Mouse (Mus musculus): Measurements from ENCODE around the gene Fgl2. TPM values are rescaled to one million over a fixed set of nuclear protein-coding genes. Genes with fewer than 3 reads are reported as not detected.
"Not testable (repeated sequence)": the region's sequence is repeated elsewhere in the genome, so short reads cannot be mapped to it uniquely, and the experiment has no call there.

Gene Fgl2
- 1.4 and 1.5 TPM in 2 replicates for polyA plus RNA-seq (2016; fragmentation: Nextera tagmentation; extraction: Ambion mirVana)

GRCm38 (mm10) chr5:21372493-21373179 lies at the start of gene Fgl2:
Gene Fgl2, plus strand, starts transcription at chr5:21372642.
- peak; percentile 52; the same call in 1 of the 2 replicates for ATAC-seq
- Histone ChIP-seq H3K4me2 (peak within 1 kb of the TSS; percentile 71), H3K9me3 (replicated peaks) (no peaks in the 10 kb centered on the region), H3K4me1 (peaks cover 8% of the 10 kb centered on the region; the same call in 1 of the 2 replicates), H3K9ac (peak within 1 kb of the TSS; percentile 34), H3K27ac (no peak within 1 kb of the TSS), H3K36me3 (no peaks in the 10 kb centered on the region), H3K4me3 (peak within 1 kb of the TSS; percentile 48), H3K27me3 (replicated peaks) (peaks cover 11% of the 10 kb centered on the region; the same call in 1 of the 2 replicates)
- 5% methylated on average over 31 of the region's 31 CpGs for WGBS (ENCODE audit: insufficient replicate concordance)

DNA sequence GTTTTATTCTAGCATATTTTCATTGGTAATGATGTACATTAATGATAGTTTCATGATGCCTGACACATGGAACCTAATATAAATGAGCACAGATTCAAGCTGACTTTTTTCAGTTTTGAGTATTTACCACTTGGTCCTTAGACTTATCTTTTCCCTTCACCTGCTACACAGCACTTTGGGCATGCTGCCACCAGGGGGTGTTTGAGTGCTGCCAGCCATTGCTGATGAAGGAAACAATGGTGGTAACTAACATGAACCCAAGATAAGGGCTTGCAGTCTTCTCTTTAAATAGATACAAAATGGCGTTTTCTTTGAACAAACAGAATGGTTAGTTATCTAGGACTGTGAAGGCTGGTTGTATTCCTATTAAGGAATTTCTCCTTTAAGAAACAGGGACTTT lies 45.9 kb upstream of the Fgl2 start:
- no peak for ATAC-seq
- no peak overlapping the region for H3K27ac ChIP-seq
- no peaks in the 10 kb centered on the region for H3K36me3 ChIP-seq
- H3K4me3 ChIP-seq = no peak overlapping the region
- 5% methylated on average over 1 of the region's 1 CpGs for WGBS (ENCODE audit: insufficient replicate concordance)
- no peaks in the 10 kb centered on the region for H3K27me3 ChIP-seq (replicated peaks)
- no peaks in the 10 kb centered on the region for H3K9me3 ChIP-seq (replicated peaks)
- H3K4me2 ChIP-seq = no peak overlapping the region
- H3K9ac ChIP-seq = no peak overlapping the region
- no peaks in the 10 kb centered on the region; the same call in 1 of the 2 replicates for H3K4me1 ChIP-seq

DNA sequence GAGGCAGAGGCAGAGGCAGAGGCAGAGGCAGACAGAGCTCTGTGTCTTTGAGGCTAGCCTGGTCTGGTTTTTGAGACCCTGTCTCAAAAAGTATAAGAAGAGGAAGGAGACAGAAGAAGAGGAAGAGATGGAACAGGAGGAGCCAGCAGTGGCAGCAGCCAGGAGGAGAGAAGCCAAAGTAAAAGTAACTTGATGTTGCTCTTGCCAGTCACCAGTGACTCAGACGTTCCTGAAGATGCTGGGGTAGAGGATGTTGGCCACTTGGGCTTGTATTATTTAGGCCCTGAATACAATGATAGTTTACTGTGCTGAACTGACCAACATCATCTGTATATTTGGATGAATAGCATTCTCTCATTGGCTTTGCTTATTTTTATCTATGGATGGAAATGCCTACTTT lies 43.9 kb upstream of the Fgl2 start:
- 59% methylated on average over 1 of the region's 1 CpGs for WGBS (ENCODE audit: insufficient replicate concordance)
- H3K9me3 ChIP-seq (replicated peaks) = no peaks in the 10 kb centered on the region
- no peak overlapping the region for H3K4me2 ChIP-seq
- no peak for ATAC-seq
- no peak overlapping the region for H3K4me3 ChIP-seq
- no peak overlapping the region for H3K9ac ChIP-seq
- no peaks in the 10 kb centered on the region for H3K27me3 ChIP-seq (replicated peaks)
- no peak overlapping the region for H3K27ac ChIP-seq
- H3K36me3 ChIP-seq = no peaks in the 10 kb centered on the region
- H3K4me1 ChIP-seq = no peaks in the 10 kb centered on the region; the same call in 1 of the 2 replicates

- Histone ChIP-seq H3K27ac (no peak overlapping the region), H3K9me3 (replicated peaks) (no peaks in the 10 kb centered on the region), H3K4me1 (no peaks in the 10 kb centered on the region; the same call in 1 of the 2 replicates), H3K4me2 (no peak overlapping the region), H3K36me3 (no peaks in the 10 kb centered on the region), H3K9ac (no peak overlapping the region), H3K4me3 (no peak overlapping the region), H3K27me3 (replicated peaks) (no peaks in the 10 kb centered on the region)
- ATAC-seq = no peak
- WGBS (ENCODE audit: insufficient replicate concordance) = 47% methylated on average over 11 of the region's 11 CpGs
These were observed 42.5 kb upstream of the Fgl2 start for GRCm38 (mm10) chr5:21329672-21330665.

DNA sequence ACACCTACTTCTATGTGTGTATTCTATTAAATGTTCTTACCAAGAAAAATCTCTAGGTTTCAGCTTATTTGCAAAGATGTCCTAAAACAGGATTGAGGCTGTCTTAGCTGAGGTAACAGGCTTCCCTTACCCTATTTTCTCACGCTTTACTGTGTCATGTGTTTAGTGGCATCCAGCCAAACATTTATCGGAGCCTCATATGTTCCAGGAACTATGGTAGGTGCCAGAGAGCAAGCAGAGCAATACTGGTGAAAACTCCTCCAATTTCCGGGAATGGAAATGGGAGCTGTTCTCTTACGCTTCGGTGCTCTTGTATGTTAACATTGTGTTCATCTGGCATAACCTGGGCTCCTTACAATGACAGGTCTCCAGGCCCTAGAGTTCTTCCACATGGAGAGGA lies 40.8 kb upstream of the Fgl2 start:
- Histone ChIP-seq H3K9ac (no peak overlapping the region), H3K9me3 (replicated peaks) (no peaks in the 10 kb centered on the region), H3K4me2 (no peak overlapping the region), H3K27me3 (replicated peaks) (no peaks in the 10 kb centered on the region), H3K4me1 (no peaks in the 10 kb centered on the region; the same call in 1 of the 2 replicates), H3K4me3 (no peak overlapping the region), H3K36me3 (no peaks in the 10 kb centered on the region), H3K27ac (no peak overlapping the region)
- no peak for ATAC-seq
- 77% methylated on average over 5 of the region's 5 CpGs for WGBS (ENCODE audit: insufficient replicate concordance)

- ATAC-seq = no peak
- Histone ChIP-seq H3K9me3 (replicated peaks) (no peaks in the 10 kb centered on the region), H3K27me3 (replicated peaks) (no peaks in the 10 kb centered on the region), H3K4me2 (no peak overlapping the region), H3K4me3 (no peak overlapping the region), H3K9ac (no peak overlapping the region), H3K36me3 (no peaks in the 10 kb centered on the region), H3K27ac (no peak overlapping the region), H3K4me1 (no peaks in the 10 kb centered on the region; the same call in 1 of the 2 replicates)
- 21% methylated on average over 1 of the region's 1 CpGs for WGBS (ENCODE audit: insufficient replicate concordance)
These were observed 40.3 kb upstream of the Fgl2 start for GRCm38 (mm10) chr5:21332119-21332518.

GRCm38 (mm10) chr5:21342265-21342664 lies 30.2 kb upstream of the Fgl2 start:
- H3K9ac ChIP-seq; H3K27me3 ChIP-seq (replicated peaks); H3K4me1 ChIP-seq; H3K4me2 ChIP-seq; H3K9me3 ChIP-seq (replicated peaks); H3K4me3 ChIP-seq; ATAC-seq; H3K36me3 ChIP-seq; H3K27ac ChIP-seq: not testable (repeated sequence)

GRCm38 (mm10) chr5:21348366-21348765 lies 24.1 kb upstream of the Fgl2 start:
- Histone ChIP-seq H3K4me1 (no peaks in the 10 kb centered on the region), H3K36me3 (no peaks in the 10 kb centered on the region), H3K4me2 (no peak overlapping the region), H3K9ac (no peak overlapping the region), H3K27ac (no peak overlapping the region), H3K9me3 (replicated peaks) (no peaks in the 10 kb centered on the region), H3K27me3 (replicated peaks) (no peaks in the 10 kb centered on the region), H3K4me3 (no peak overlapping the region)
- no peak for ATAC-seq
- 66% methylated on average over 7 of the region's 7 CpGs for WGBS (ENCODE audit: insufficient replicate concordance)

DNA sequence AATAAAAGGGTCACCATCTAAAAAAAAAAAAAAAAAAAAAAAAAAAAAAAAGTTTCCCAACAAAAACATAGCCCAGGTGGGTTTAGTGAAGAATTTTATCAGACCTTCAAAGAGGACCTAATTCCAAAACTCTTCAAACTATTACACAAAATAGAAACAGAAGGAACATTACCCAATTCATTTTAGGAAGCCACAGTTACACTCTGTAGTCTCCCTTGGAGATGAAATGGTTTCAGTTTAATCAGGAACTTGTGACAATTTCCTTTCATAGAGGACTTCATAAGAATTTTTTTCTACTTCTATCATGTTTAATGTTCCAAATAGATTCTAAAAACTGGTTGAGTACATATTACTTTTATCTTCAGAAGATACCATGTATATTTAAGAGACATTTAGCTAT lies 20.8 kb upstream of the Fgl2 start:
- H3K27me3 ChIP-seq (replicated peaks) = no peaks in the 10 kb centered on the region
- H3K27ac ChIP-seq = no peak overlapping the region
- no peak for ATAC-seq
- H3K4me2 ChIP-seq = no peak overlapping the region
- H3K9me3 ChIP-seq (replicated peaks) = no peaks in the 10 kb centered on the region
- no peak overlapping the region for H3K9ac ChIP-seq
- H3K36me3 ChIP-seq = no peaks in the 10 kb centered on the region
- no peak overlapping the region for H3K4me3 ChIP-seq
- peaks cover 6% of the 10 kb centered on the region; the same call in 1 of the 2 replicates for H3K4me1 ChIP-seq

DNA sequence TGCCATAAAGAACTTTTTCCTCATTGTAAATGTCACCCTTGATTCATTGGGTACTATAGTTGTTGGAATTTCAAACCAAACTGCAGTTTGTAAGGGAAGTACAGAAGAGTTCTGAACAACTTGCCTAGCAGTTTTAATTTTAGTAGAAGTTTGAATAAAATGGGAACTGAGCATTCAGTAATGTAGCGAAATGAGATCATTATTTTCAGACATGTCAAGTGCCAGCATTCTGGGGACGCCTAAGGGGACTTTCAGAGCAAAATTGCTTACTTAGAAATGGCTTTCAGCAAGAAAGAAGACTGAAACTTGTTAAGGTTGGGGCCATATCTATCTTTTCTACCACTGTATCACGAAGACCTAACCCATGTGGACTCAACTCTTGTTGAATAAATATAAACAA lies 13.8 kb upstream of the Fgl2 start:
- Histone ChIP-seq H3K9ac (no peak overlapping the region), H3K4me1 (peaks cover 6% of the 10 kb centered on the region; the same call in 1 of the 2 replicates), H3K4me3 (no peak overlapping the region), H3K36me3 (no peaks in the 10 kb centered on the region), H3K27ac (no peak overlapping the region), H3K9me3 (replicated peaks) (no peaks in the 10 kb centered on the region), H3K4me2 (no peak overlapping the region), H3K27me3 (replicated peaks) (no peaks in the 10 kb centered on the region)
- 57% methylated on average over 3 of the region's 3 CpGs for WGBS (ENCODE audit: insufficient replicate concordance)
- no peak for ATAC-seq

DNA sequence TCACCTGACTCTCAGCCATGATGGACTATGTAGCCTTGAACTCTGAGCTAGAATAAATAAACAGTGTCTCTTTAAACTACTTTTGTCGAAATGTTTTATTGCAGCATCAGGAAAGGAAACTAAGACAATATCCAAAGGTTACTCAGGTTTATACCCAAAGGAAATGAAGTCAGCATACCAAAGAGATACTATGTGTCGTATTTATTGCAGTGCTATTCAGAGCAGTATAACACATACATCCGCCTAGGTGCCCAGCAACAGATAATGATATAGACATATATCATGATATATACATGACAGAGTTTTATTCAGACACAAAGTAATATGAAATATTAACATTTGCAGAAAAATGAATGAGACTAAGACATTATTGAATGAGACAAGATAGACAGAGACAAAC lies 9.1 kb upstream of the Fgl2 start:
- ATAC-seq = no peak
- Histone ChIP-seq H3K36me3 (no peaks in the 10 kb centered on the region), H3K9me3 (replicated peaks) (no peaks in the 10 kb centered on the region), H3K27me3 (replicated peaks) (no peaks in the 10 kb centered on the region), H3K4me1 (no peaks in the 10 kb centered on the region), H3K27ac (no peak overlapping the region), H3K4me2 (no peak overlapping the region), H3K4me3 (no peak overlapping the region), H3K9ac (no peak overlapping the region)
- 59% methylated on average over 3 of the region's 3 CpGs for WGBS (ENCODE audit: insufficient replicate concordance)

DNA sequence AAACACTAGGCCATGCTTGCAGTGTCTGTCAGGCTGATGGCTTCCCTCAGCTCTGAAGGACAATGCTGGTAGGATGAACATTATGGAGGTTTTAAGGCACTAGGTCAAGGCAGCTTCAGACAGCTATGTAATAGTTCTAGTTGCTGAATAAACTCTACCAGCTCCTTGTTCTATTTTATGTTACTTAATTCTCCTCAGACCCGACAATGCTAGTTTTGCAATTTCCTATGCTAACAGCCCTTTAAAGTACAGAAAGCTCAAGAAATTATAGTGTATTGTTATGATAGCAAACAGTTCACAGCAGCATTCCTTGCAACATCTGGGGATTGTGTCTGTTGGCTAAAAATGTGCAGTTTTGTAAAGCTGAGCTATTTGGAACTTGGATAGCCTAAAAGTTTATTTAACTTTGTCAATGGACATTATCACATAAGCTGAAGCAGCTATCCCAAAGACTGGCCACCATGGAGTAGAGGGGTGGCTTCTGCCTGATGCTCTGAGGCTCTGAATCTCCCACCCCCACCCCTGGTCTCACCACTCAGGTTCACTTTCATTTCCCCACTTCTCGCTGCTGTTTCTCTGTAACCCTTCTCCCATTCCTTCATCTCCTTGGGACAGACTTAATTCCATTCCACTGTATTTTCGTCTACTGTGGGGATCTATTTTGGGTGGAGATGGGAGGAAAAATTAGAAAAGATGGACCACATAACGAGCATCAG lies 5.9 kb upstream of the Fgl2 start:
- Histone ChIP-seq H3K4me3 (no peak overlapping the region), H3K27ac (no peak overlapping the region), H3K4me2 (no peak overlapping the region), H3K4me1 (no peaks in the 10 kb centered on the region), H3K9ac (no peak overlapping the region), H3K36me3 (no peaks in the 10 kb centered on the region), H3K9me3 (replicated peaks) (no peaks in the 10 kb centered on the region), H3K27me3 (replicated peaks) (no peaks in the 10 kb centered on the region)
- ATAC-seq = no peak
- WGBS (ENCODE audit: insufficient replicate concordance) = 59% methylated on average over 4 of the region's 4 CpGs

Data from liver, embryonic 12.5 days (tissue).